ENCODE assay signal across 13 mouse cellular contexts in genomic region chr9:120081247-120081646, GRCm38 (mm10). TPM values are rescaled to one million over a fixed set of nuclear protein-coding genes. Genes with fewer than 3 reads are reported as not detected.
A peak's percentile ranks its signal among the peaks of the same experiment; 100 is the strongest.
DNase-seq lines count a peak whose midpoint lies in the region; ATAC-seq and TF ChIP-seq lines count a peak whose summit lies in the region.
"Had no signal": no experiment of that assay in that cellular context is flagged by ENCODE, and none has a peak within 500 bp of the region (broad histone marks: within the 10 kb centered on the region; RNA-seq: fewer than 3 reads in every experiment).

No protein-coding gene starts in this region.

- TF ChIP-seq POLR2A in cortical plate, adult 2 months (IDR thresholded peaks at IDR 0.05; ENCODE audit: extremely low read depth, insufficient read depth, low read length) = no peak

- H3K27me3 ChIP-seq in heart, embryonic 10.5 days (ENCODE audit: insufficient read depth, poor library complexity, severe bottlenecking) = peaks cover 4% of the 10 kb centered on the region; the same call in 1 of the 2 replicates
- H3K27me3 ChIP-seq: embryonic facial prominence, embryonic 13.5 days had no signal

- no peaks in the 10 kb centered on the region for H3K9me3 ChIP-seq in heart, embryonic 10.5 days
- H3K9me3 ChIP-seq: embryonic facial prominence, embryonic 13.5 days had no signal

- H3K4me1 ChIP-seq in heart, embryonic 10.5 days = no peaks in the 10 kb centered on the region
- H3K4me1 ChIP-seq in cortical plate, adult 2 months (ENCODE audit: control insufficient read depth, insufficient read depth, low read length) = no peaks in the 10 kb centered on the region
- H3K4me1 ChIP-seq: embryonic facial prominence, embryonic 13.5 days had no signal

- 67% methylated on average over 6 of the region's 6 CpGs for WGBS in heart, embryonic 10.5 days

- no peaks in the 10 kb centered on the region for H3K36me3 ChIP-seq in heart, embryonic 10.5 days
- H3K36me3 ChIP-seq: embryonic facial prominence, embryonic 13.5 days had no signal

- no peak overlapping the region for H3K4me3 ChIP-seq in heart, embryonic 10.5 days
- no peak overlapping the region for H3K4me3 ChIP-seq in cortical plate, adult 2 months (ENCODE audit: insufficient read depth, low read length)
- H3K4me3 ChIP-seq: embryonic facial prominence, embryonic 13.5 days had no signal

- H3K27ac ChIP-seq in heart, embryonic 10.5 days = no peak overlapping the region
- no peak overlapping the region for H3K27ac ChIP-seq in cortical plate, adult 2 months (ENCODE audit: insufficient read depth, low read length)
- H3K27ac ChIP-seq: embryonic facial prominence, embryonic 13.5 days had no signal

- DNase-seq in heart, embryonic 10.5 days (ENCODE audit: low spot score) = peak; percentile 61
- no peak for DNase-seq in heart, adult 9 months (ENCODE audit: low spot score in 2 of 2)
- peak; percentile 48 for DNase-seq in thymus, postnatal 14 days
- no peak for DNase-seq in thymus, postnatal 0 days (ENCODE audit: low spot score)
- no peak for DNase-seq in kidney, postnatal 25 days
- no peak for DNase-seq in adipocyte (ENCODE audit: low spot score)
- DNase-seq: kidney, adult 8-10 months; lung, adult 18-20 months had no signal

- 0 out of 2 replicates have a peak, but pooled peaks have one; percentile 0 for TF ChIP-seq CTCF in cortical plate, adult 2 months (IDR thresholded peaks at IDR 0.05; ENCODE audit: extremely low read depth, insufficient read depth, low read length)

- ATAC-seq in monocyte, adult 5-6 weeks (replicated peaks; ENCODE audit: insufficient number of reproducible peaks, low FRiP score, low TSS enrichment, poor library complexity, severe bottlenecking) = no peak
- ATAC-seq: midbrain, embryonic 16.5 days had no signal

RNA-seq across cellular contexts. Expression of gene Ccr8, which starts 10.7 kb away (rescaled TPM):
- not detected in 2 replicates for polyA plus RNA-seq in heart, embryonic 10.5 days (2016; fragmentation: Nextera tagmentation; extraction: Ambion mirVana)
- 24.3 and 25.0 TPM in 2 replicates for polyA plus RNA-seq in thymus, postnatal 0 days (2015; fragmentation: Nextera tagmentation; extraction: Ambion mirVana)
- 0.08 TPM in 1 of 2 replicates, not detected in the other for polyA plus RNA-seq in cortical plate, adult 2 months (2012; rRNA removed)
- total RNA-seq in monocyte, adult 5-6 weeks (2017) = 0.39 TPM in 1 of 3 replicates, not detected in the others
- total RNA-seq: left cerebral cortex, adult 18-20 months had no signal
- polyA plus RNA-seq: midbrain, embryonic 16.5 days had no signal

RNA-seq across cellular contexts. Expression of gene Cx3cr1, which starts 11.6 kb away (rescaled TPM):
- polyA plus RNA-seq in heart, embryonic 10.5 days (2016; fragmentation: Nextera tagmentation; extraction: Ambion mirVana) = 1.1 and 4.1 TPM in 2 replicates
- polyA plus RNA-seq in thymus, postnatal 0 days (2015; fragmentation: Nextera tagmentation; extraction: Ambion mirVana) = 4.0 and 4.3 TPM in 2 replicates
- polyA plus RNA-seq in cortical plate, adult 2 months (2012; rRNA removed) = 38.2 and 40.9 TPM in 2 replicates
- total RNA-seq in monocyte, adult 5-6 weeks (2017) = 220 to 263 TPM (median 252 TPM) in 3 replicates

RNA-seq across cellular contexts. Expression of gene Slc25a38, which starts 28.9 kb away (rescaled TPM):
- polyA plus RNA-seq in heart, embryonic 10.5 days (2016; fragmentation: Nextera tagmentation; extraction: Ambion mirVana) = 39.8 and 42.1 TPM in 2 replicates
- 32.8 and 35.7 TPM in 2 replicates for polyA plus RNA-seq in thymus, postnatal 0 days (2015; fragmentation: Nextera tagmentation; extraction: Ambion mirVana)
- 22.8 and 23.3 TPM in 2 replicates for polyA plus RNA-seq in cortical plate, adult 2 months (2012; rRNA removed)
- total RNA-seq in monocyte, adult 5-6 weeks (2017) = 29.0 to 46.6 TPM (median 44.2 TPM) in 3 replicates

RNA-seq across cellular contexts. Expression of gene Rpsa, which starts 46.2 kb away (rescaled TPM):
- 1,047 and 1,189 TPM in 2 replicates for polyA plus RNA-seq in heart, embryonic 10.5 days (2016; fragmentation: Nextera tagmentation; extraction: Ambion mirVana)
- polyA plus RNA-seq in thymus, postnatal 0 days (2015; fragmentation: Nextera tagmentation; extraction: Ambion mirVana) = 1,819 and 1,824 TPM in 2 replicates
- polyA plus RNA-seq in cortical plate, adult 2 months (2012; rRNA removed) = 945 and 968 TPM in 2 replicates
- 2,389 to 2,734 TPM (median 2,564 TPM) in 3 replicates for total RNA-seq in monocyte, adult 5-6 weeks (2017)

RNA-seq across cellular contexts. Expression of gene Xirp1, which starts 57.8 kb away (rescaled TPM):
- 41.1 and 90.1 TPM in 2 replicates for polyA plus RNA-seq in heart, embryonic 10.5 days (2016; fragmentation: Nextera tagmentation; extraction: Ambion mirVana)
- 0.09 TPM in 1 of 2 replicates, not detected in the other for polyA plus RNA-seq in thymus, postnatal 0 days (2015; fragmentation: Nextera tagmentation; extraction: Ambion mirVana)
- 0.04 TPM in 2 replicates for polyA plus RNA-seq in cortical plate, adult 2 months (2012; rRNA removed)
- 0.76 to 2.0 TPM (median 1.7 TPM) in 3 replicates for total RNA-seq in monocyte, adult 5-6 weeks (2017)
- polyA plus RNA-seq: midbrain, embryonic 16.5 days had no signal

Comparison
In these comparisons a context has a peak if more than half of its experiments do, and no peak if none do; other contexts are left out.
1. DNase-seq: peak in heart, embryonic 10.5 days (single experiment) and thymus, postnatal 14 days (single experiment); none in heart, adult 9 months (0 of 2), thymus, postnatal 0 days (single experiment), kidney, postnatal 25 days (0 of 2) and adipocyte (single experiment).
2. RNA of gene Ccr8, which starts 10.7 kb away (polyA plus RNA-seq): 24.3 to 25.0 TPM in thymus, postnatal 0 days; 0.08 TPM in cortical plate, adult 2 months and not detected in heart, embryonic 10.5 days; every median in the first group is over 10 times any median in the second.